20 mouse cellular contexts compared by ENCODE assay signal in genomic region chr8:48792587-48793326, GRCm38 (mm10). TPM values are rescaled to one million over a fixed set of nuclear protein-coding genes. Genes with fewer than 3 reads are reported as not detected.
DNase-seq lines count a peak whose midpoint lies in the region; ATAC-seq and TF ChIP-seq lines count a peak whose summit lies in the region.
"Had no signal": no experiment of that assay in that cellular context is flagged by ENCODE, and none has a peak within 500 bp of the region (broad histone marks: within the 10 kb centered on the region; RNA-seq: fewer than 3 reads in every experiment).

No protein-coding gene starts in this region.

- H3K36me3 ChIP-seq in forebrain, embryonic 13.5 days (ENCODE audit: poor library complexity, severe bottlenecking): no peaks in the 10 kb centered on the region
- no peaks in the 10 kb centered on the region for H3K36me3 ChIP-seq in forebrain, postnatal 0 days (ENCODE audit: insufficient read depth)
- H3K36me3 ChIP-seq in midbrain, embryonic 15.5 days (replicated peaks): no peaks in the 10 kb centered on the region
- peaks cover 2% of the 10 kb centered on the region; the same call in 1 of the 2 replicates for H3K36me3 ChIP-seq in midbrain, embryonic 10.5 days
- no peaks in the 10 kb centered on the region for H3K36me3 ChIP-seq in hindbrain, embryonic 14.5 days (replicated peaks; ENCODE audit: control insufficient read depth, insufficient read depth)
- H3K36me3 ChIP-seq: neural tube, embryonic 15.5 days had no signal

- TF ChIP-seq CTCF in forebrain, postnatal 0 days (IDR thresholded peaks at IDR 0.05; ENCODE audit: low read depth): no peak

- no peak overlapping the region for H3K9ac ChIP-seq in forebrain, embryonic 13.5 days
- no peak overlapping the region for H3K9ac ChIP-seq in forebrain, postnatal 0 days
- H3K9ac ChIP-seq in midbrain, embryonic 15.5 days: no peak overlapping the region
- no peak overlapping the region for H3K9ac ChIP-seq in hindbrain, embryonic 14.5 days
- H3K9ac ChIP-seq: liver, embryonic 14.5 days; neural tube, embryonic 15.5 days had no signal

- H3K9me3 ChIP-seq in forebrain, embryonic 13.5 days (replicated peaks): no peaks in the 10 kb centered on the region
- H3K9me3 ChIP-seq in forebrain, postnatal 0 days (ENCODE audit: low read length): no peaks in the 10 kb centered on the region
- no peaks in the 10 kb centered on the region for H3K9me3 ChIP-seq in midbrain, embryonic 15.5 days
- no peaks in the 10 kb centered on the region for H3K9me3 ChIP-seq in midbrain, embryonic 10.5 days (replicated peaks)
- H3K9me3 ChIP-seq in hindbrain, embryonic 14.5 days (ENCODE audit: control insufficient read depth, low read length): no peaks in the 10 kb centered on the region
- H3K9me3 ChIP-seq: neural tube, embryonic 15.5 days had no signal

- 35% methylated on average over 10 of the region's 10 CpGs for WGBS in forebrain, embryonic 13.5 days
- 27% methylated on average over 10 of the region's 10 CpGs for WGBS in forebrain, postnatal 0 days
- 52% methylated on average over 10 of the region's 10 CpGs for WGBS in midbrain, embryonic 15.5 days
- WGBS in midbrain, embryonic 10.5 days: 87% methylated on average over 10 of the region's 10 CpGs
- WGBS in hindbrain, embryonic 14.5 days: 66% methylated on average over 10 of the region's 10 CpGs

- H3K27ac ChIP-seq in forebrain, embryonic 13.5 days: no peak overlapping the region
- H3K27ac ChIP-seq in forebrain, postnatal 0 days (ENCODE audit: low read depth, low read length): no peak overlapping the region
- no peak overlapping the region for H3K27ac ChIP-seq in midbrain, embryonic 15.5 days
- H3K27ac ChIP-seq in midbrain, embryonic 10.5 days (replicated peaks): no peak overlapping the region
- H3K27ac ChIP-seq in hindbrain, embryonic 14.5 days: no peak overlapping the region
- H3K27ac ChIP-seq: liver, embryonic 14.5 days; neural tube, embryonic 15.5 days had no signal

- peaks cover 7% of the 10 kb centered on the region; the same call in 1 of the 2 replicates for H3K27me3 ChIP-seq in forebrain, embryonic 13.5 days
- H3K27me3 ChIP-seq in forebrain, postnatal 0 days (ENCODE audit: insufficient read depth, low read length): no peaks in the 10 kb centered on the region
- H3K27me3 ChIP-seq in midbrain, embryonic 15.5 days (replicated peaks): no peaks in the 10 kb centered on the region
- H3K27me3 ChIP-seq in midbrain, embryonic 10.5 days (ENCODE audit: low read depth, poor library complexity, severe bottlenecking): no peaks in the 10 kb centered on the region
- no peaks in the 10 kb centered on the region for H3K27me3 ChIP-seq in hindbrain, embryonic 14.5 days (ENCODE audit: control insufficient read depth, insufficient read depth, low read length)
- H3K27me3 ChIP-seq: megakaryocyte, embryonic 14.5 days; neural tube, embryonic 15.5 days had no signal

- H3K4me1 ChIP-seq in forebrain, embryonic 13.5 days: peaks cover 35% of the 10 kb centered on the region
- 0 out of 2 replicates have a peak, but pooled peaks cover 4% of the 10 kb centered on the region for H3K4me1 ChIP-seq in forebrain, postnatal 0 days (ENCODE audit: insufficient read depth)
- peaks cover 13% of the 10 kb centered on the region; the same call in 1 of the 2 replicates for H3K4me1 ChIP-seq in midbrain, embryonic 15.5 days
- H3K4me1 ChIP-seq in midbrain, embryonic 10.5 days: peaks cover 11% of the 10 kb centered on the region
- H3K4me1 ChIP-seq in hindbrain, embryonic 14.5 days (replicated peaks; ENCODE audit: control insufficient read depth, insufficient read depth, low read length): peaks cover 12% of the 10 kb centered on the region
- H3K4me1 ChIP-seq: megakaryocyte, embryonic 14.5 days had no signal

- DNase-seq in forebrain, postnatal 0 days: no peak
- DNase-seq in midbrain, embryonic 10.5 days (ENCODE audit: low spot score): no peak
- peak; percentile 56 to 63 for DNase-seq in adrenal gland, postnatal 36 days
- no peak for DNase-seq in right cerebral cortex, postnatal 25 days
- DNase-seq in hindbrain, embryonic 14.5 days (ENCODE audit: low spot score): no peak
- DNase-seq: cerebellum, adult 9-10 months; embryo, embryonic 11 days; gastrocnemius, postnatal 10 days; heart, adult 18-20 months; kidney, adult 9 months; layer of hippocampus, postnatal 36 days; lung, postnatal 14 days; right cerebral cortex, postnatal 4 days; thymus, postnatal 25 days had no signal

- H3K4me2 ChIP-seq in forebrain, embryonic 13.5 days: peak overlapping the region; percentile 18; the same call in 1 of the 2 replicates
- no peak overlapping the region for H3K4me2 ChIP-seq in forebrain, postnatal 0 days (ENCODE audit: low read depth)
- H3K4me2 ChIP-seq in midbrain, embryonic 15.5 days: no peak overlapping the region
- H3K4me2 ChIP-seq in hindbrain, embryonic 14.5 days (replicated peaks): no peak overlapping the region
- H3K4me2 ChIP-seq: neural tube, embryonic 15.5 days had no signal

- H3K4me3 ChIP-seq in forebrain, embryonic 13.5 days: no peak overlapping the region
- H3K4me3 ChIP-seq in forebrain, postnatal 0 days (ENCODE audit: low read depth, low read length): no peak overlapping the region
- H3K4me3 ChIP-seq in midbrain, embryonic 15.5 days: no peak overlapping the region
- H3K4me3 ChIP-seq in midbrain, embryonic 10.5 days: no peak overlapping the region
- no peak overlapping the region for H3K4me3 ChIP-seq in hindbrain, embryonic 14.5 days (replicated peaks; ENCODE audit: low read length)
- H3K4me3 ChIP-seq: megakaryocyte, embryonic 14.5 days; neural tube, embryonic 15.5 days had no signal

- ATAC-seq in forebrain, embryonic 13.5 days: no peak; the same call in 1 of the 2 replicates
- no peak for ATAC-seq in forebrain, postnatal 0 days
- ATAC-seq in midbrain, embryonic 15.5 days (replicated peaks): peak; percentile 55; the same call in 1 of the 2 replicates
- no peak for ATAC-seq in hindbrain, embryonic 14.5 days (ENCODE audit: low FRiP score)

RNA-seq across cellular contexts. Expression of gene Tenm3, which starts 51.0 kb away (rescaled TPM):
- 20.6 and 20.9 TPM in 2 replicates for polyA plus RNA-seq in forebrain, embryonic 13.5 days (2015; fragmentation: Nextera tagmentation; extraction: Ambion mirVana)
- total RNA-seq in forebrain, postnatal 0 days (2014; rRNA removed): 98.2 and 111 TPM in 2 replicates
- 15.0 and 21.6 TPM in 2 replicates for polyA plus RNA-seq in forebrain, postnatal 0 days (2015; fragmentation: Nextera tagmentation; extraction: Ambion mirVana)
- polyA plus RNA-seq in midbrain, embryonic 15.5 days (2015; fragmentation: Nextera tagmentation; extraction: Ambion mirVana): 41.6 and 49.6 TPM in 2 replicates
- polyA plus RNA-seq in midbrain, embryonic 10.5 days (2016; fragmentation: Nextera tagmentation; extraction: Ambion mirVana): 33.6 and 38.5 TPM in 2 replicates
- total RNA-seq in adrenal gland, postnatal 36 days (2021): 10 to 100 TPM in 1 of 2 experiments, 1 to 10 TPM in 1; 5.4 to 36.3 TPM
- polyA plus RNA-seq in hindbrain, embryonic 14.5 days (2014; fragmentation: Nextera tagmentation; extraction: Ambion mirVana): 43.7 and 46.8 TPM in 2 replicates
- total RNA-seq: hematopoietic stem cell, adult 5-6 weeks had no signal

Comparison
In these comparisons a context has a peak if more than half of its experiments do, and no peak if none do; other contexts are left out.
1. DNase-seq: peak in adrenal gland, postnatal 36 days (2 of 2); none in forebrain, postnatal 0 days (single experiment), midbrain, embryonic 10.5 days (single experiment), right cerebral cortex, postnatal 25 days (single experiment) and hindbrain, embryonic 14.5 days (single experiment).